Mouse (Mus musculus): ENCODE data around the gene Efna1. TPM values are rescaled to one million over a fixed set of nuclear protein-coding genes. Genes with fewer than 3 reads are reported as not detected.

Gene Efna1
- total RNA-seq, 2 experiments from 2014 or later, result 7.9 to 13.1 TPM

GRCm38 (mm10) chr3:89300514-89300913, 19.6 kb upstream of the Efna1 start:
- intact Hi-C loops (cut with DNase I), result no loop called here
- no peak overlapping the region for H3K4me3 ChIP-seq
- H3K27ac ChIP-seq, result no peak overlapping the region
- TF ChIP-seq CTCF (IDR thresholded peaks at IDR 0.05), result peak; percentile 32; the same call in 1 of the 2 replicates
- no peak for DNase-seq

- intact Hi-C loops (cut with DNase I), result no loop called here
- no peak for TF ChIP-seq CTCF (IDR thresholded peaks at IDR 0.05)
- Histone ChIP-seq H3K4me3 (peak overlapping the region; percentile 64), H3K27ac (no peak overlapping the region)
- DNase-seq, result no peak
Observed at GRCm38 (mm10) chr3:89300071-89300470, 19.1 kb upstream of the Efna1 start.

GRCm38 (mm10) chr3:89299499-89299898, 18.6 kb upstream of the Efna1 start:
- DNase-seq, result no peak
- peak overlapping the region; percentile 64 for H3K4me3 ChIP-seq
- TF ChIP-seq CTCF (IDR thresholded peaks at IDR 0.05), result no peak
- intact Hi-C loops (cut with DNase I), result no loop called here
- peak overlapping the region; percentile 38; the same call in 1 of the 2 replicates for H3K27ac ChIP-seq

GRCm38 (mm10) chr3:89298908-89299307, 18.0 kb upstream of the Efna1 start:
- Histone ChIP-seq H3K27ac (no peak overlapping the region), H3K4me3 (no peak overlapping the region)
- intact Hi-C loops (cut with DNase I), result no loop called here
- DNase-seq, result no peak
- no peak for TF ChIP-seq CTCF (IDR thresholded peaks at IDR 0.05)

- DNase-seq, result no peak
- intact Hi-C loops (cut with DNase I), result no loop called here
- H3K27ac ChIP-seq, result no peak overlapping the region
- H3K4me3 ChIP-seq, result no peak overlapping the region
- TF ChIP-seq CTCF (IDR thresholded peaks at IDR 0.05), result no peak
Observed at GRCm38 (mm10) chr3:89296761-89297396, 15.9 kb upstream of the Efna1 start.

GRCm38 (mm10) chr3:89295685-89296230, 14.8 kb upstream of the Efna1 start:
- no peak for DNase-seq
- intact Hi-C loops (cut with DNase I), result no loop called here
- no peak for TF ChIP-seq CTCF (IDR thresholded peaks at IDR 0.05)
- Histone ChIP-seq H3K4me3 (no peak overlapping the region), H3K27ac (no peak overlapping the region)

- DNase-seq, result no peak
- H3K27ac ChIP-seq, result no peak overlapping the region
- intact Hi-C loops (cut with DNase I), result no loop called here
- no peak overlapping the region for H3K4me3 ChIP-seq
- no peak for TF ChIP-seq CTCF (IDR thresholded peaks at IDR 0.05)
Observed at GRCm38 (mm10) chr3:89294195-89294594, 13.3 kb upstream of the Efna1 start.

GRCm38 (mm10) chr3:89293247-89293918, 12.4 kb upstream of the Efna1 start:
- no peak overlapping the region for H3K27ac ChIP-seq
- intact Hi-C loops (cut with DNase I), result no loop called here
- DNase-seq, result no peak
- TF ChIP-seq CTCF (IDR thresholded peaks at IDR 0.05), result no peak
- no peak overlapping the region for H3K4me3 ChIP-seq

- no peak overlapping the region for H3K27ac ChIP-seq
- no peak for DNase-seq
- no peak for TF ChIP-seq CTCF (IDR thresholded peaks at IDR 0.05)
- no peak overlapping the region for H3K4me3 ChIP-seq
- intact Hi-C loops (cut with DNase I), result no loop called here
Observed at GRCm38 (mm10) chr3:89292303-89292702, 11.4 kb upstream of the Efna1 start.

GRCm38 (mm10) chr3:89291874-89292273, 10.9 kb upstream of the Efna1 start:
- intact Hi-C loops (cut with DNase I), result no loop called here
- Histone ChIP-seq H3K4me3 (no peak overlapping the region), H3K27ac (no peak overlapping the region)
- TF ChIP-seq CTCF (IDR thresholded peaks at IDR 0.05), result no peak
- no peak for DNase-seq

GRCm38 (mm10) chr3:89288503-89288928, 7.6 kb upstream of the Efna1 start:
- Histone ChIP-seq H3K4me3 (no peak overlapping the region), H3K27ac (peak overlapping the region; percentile 76)
- intact Hi-C loops (cut with DNase I), result no loop called here
- TF ChIP-seq CTCF (IDR thresholded peaks at IDR 0.05), result no peak
- DNase-seq, result peak; percentile 76

- intact Hi-C loops (cut with DNase I), result no loop called here
- DNase-seq, result no peak
- Histone ChIP-seq H3K27ac (peak overlapping the region; percentile 76), H3K4me3 (no peak overlapping the region)
- no peak for TF ChIP-seq CTCF (IDR thresholded peaks at IDR 0.05)
Observed at GRCm38 (mm10) chr3:89287286-89287685, 6.3 kb upstream of the Efna1 start.

GRCm38 (mm10) chr3:89285526-89285925, 4.6 kb upstream of the Efna1 start:
- TF ChIP-seq CTCF (IDR thresholded peaks at IDR 0.05), result no peak
- no peak overlapping the region for H3K27ac ChIP-seq
- intact Hi-C loops (cut with DNase I), result no loop called here
- no peak overlapping the region for H3K4me3 ChIP-seq
- DNase-seq, result no peak
